ENCODE assay signal across 25 mouse cellular contexts in genomic region chr5:117584428-117584827, GRCm38 (mm10).
A peak's percentile ranks its signal among the peaks of the same experiment; 100 is the strongest.
DNase-seq lines count a peak whose midpoint lies in the region; ATAC-seq and TF ChIP-seq lines count a peak whose summit lies in the region.
"Had no signal": no experiment of that assay in that cellular context is flagged by ENCODE, and none has a peak within 500 bp of the region (broad histone marks: within the 10 kb centered on the region; RNA-seq: fewer than 3 reads in every experiment).

No protein-coding gene starts in this region.

- DNase-seq in forebrain, postnatal 0 days, result no peak
- no peak for DNase-seq in kidney, adult 8-10 months
- DNase-seq in lung, postnatal 0 days (ENCODE audit: low spot score), result no peak
- no peak for DNase-seq in lung, postnatal 36 days
- no peak for DNase-seq in neural tube, embryonic 10.5 days (ENCODE audit: extremely low spot score, low spot score)
- DNase-seq: adrenal gland, adult 8-10 months; cerebellum, adult 8-10 months; cerebellum, postnatal 36 days; gastrocnemius, postnatal 14 days; heart, adult 18-20 months; kidney, postnatal 14 days; layer of hippocampus, postnatal 36 days; midbrain, embryonic 14.5 days; retina, postnatal 1 day; thymus, postnatal 25 days had no signal

- no peaks in the 10 kb centered on the region for H3K36me3 ChIP-seq in forebrain, postnatal 0 days (ENCODE audit: insufficient read depth)
- H3K36me3 ChIP-seq in forebrain, embryonic 16.5 days (ENCODE audit: control insufficient read depth, insufficient read depth), result no peaks in the 10 kb centered on the region
- no peaks in the 10 kb centered on the region for H3K36me3 ChIP-seq in kidney, embryonic 15.5 days
- H3K36me3 ChIP-seq in lung, postnatal 0 days (ENCODE audit: insufficient read depth, low read length), result no peaks in the 10 kb centered on the region
- H3K36me3 ChIP-seq: embryonic facial prominence, embryonic 15.5 days; G1E; heart, embryonic 13.5 days; hindbrain, embryonic 15.5 days; neural tube, embryonic 13.5 days had no signal

- 48% methylated on average over 1 of the region's 1 CpGs for WGBS in forebrain, postnatal 0 days
- WGBS in forebrain, embryonic 16.5 days, result 68% methylated on average over 1 of the region's 1 CpGs
- WGBS in kidney, embryonic 15.5 days, result 30% methylated on average over 1 of the region's 1 CpGs
- 33% methylated on average over 1 of the region's 1 CpGs for whole genome bisulfite sequencing in lung, postnatal 0 days

- no peak for TF ChIP-seq POLR2A in cortical plate, adult 2 months (IDR thresholded peaks at IDR 0.05; ENCODE audit: extremely low read depth, insufficient read depth, low read length)

- H3K9me3 ChIP-seq in forebrain, postnatal 0 days (ENCODE audit: low read length), result no peaks in the 10 kb centered on the region
- no peaks in the 10 kb centered on the region for H3K9me3 ChIP-seq in forebrain, embryonic 16.5 days (ENCODE audit: control insufficient read depth, low read length)
- H3K9me3 ChIP-seq in kidney, embryonic 15.5 days (replicated peaks), result no peaks in the 10 kb centered on the region
- H3K9me3 ChIP-seq in lung, postnatal 0 days (ENCODE audit: low read length), result no peaks in the 10 kb centered on the region
- H3K9me3 ChIP-seq: embryonic facial prominence, embryonic 15.5 days; heart, embryonic 13.5 days; hindbrain, embryonic 15.5 days; neural tube, embryonic 13.5 days had no signal

- H3K4me2 ChIP-seq in forebrain, postnatal 0 days (ENCODE audit: low read depth), result no peak overlapping the region
- H3K4me2 ChIP-seq in forebrain, embryonic 16.5 days (ENCODE audit: low read length), result no peak overlapping the region
- no peak overlapping the region for H3K4me2 ChIP-seq in kidney, embryonic 15.5 days
- H3K4me2 ChIP-seq in lung, postnatal 0 days (replicated peaks; ENCODE audit: low read depth, low read length), result no peak overlapping the region
- H3K4me2 ChIP-seq: embryonic facial prominence, embryonic 15.5 days; heart, embryonic 13.5 days; hindbrain, embryonic 15.5 days; neural tube, embryonic 13.5 days had no signal

- peak; percentile 42 for TF ChIP-seq CTCF in forebrain, postnatal 0 days (IDR thresholded peaks at IDR 0.05; ENCODE audit: low read depth)
- peak; percentile 38 for TF ChIP-seq CTCF in lung, postnatal 0 days (IDR thresholded peaks at IDR 0.05)
- peak; percentile 28; the same call in 1 of the 2 replicates for TF ChIP-seq CTCF in cortical plate, adult 2 months (IDR thresholded peaks at IDR 0.05; ENCODE audit: extremely low read depth, insufficient read depth, low read length)

- ATAC-seq in forebrain, postnatal 0 days, result no peak
- ATAC-seq in forebrain, embryonic 16.5 days, result no peak
- ATAC-seq in kidney, embryonic 15.5 days (replicated peaks; ENCODE audit: low FRiP score), result no peak
- no peak for ATAC-seq in lung, postnatal 0 days
- ATAC-seq: forebrain, embryonic 14.5 days had no signal

- H3K4me1 ChIP-seq in forebrain, postnatal 0 days (ENCODE audit: insufficient read depth), result no peaks in the 10 kb centered on the region
- H3K4me1 ChIP-seq in forebrain, embryonic 16.5 days (replicated peaks; ENCODE audit: control insufficient read depth, insufficient read depth, low read length), result no peaks in the 10 kb centered on the region
- peaks cover 10% of the 10 kb centered on the region; the same call in 1 of the 2 replicates for H3K4me1 ChIP-seq in kidney, embryonic 15.5 days
- H3K4me1 ChIP-seq in lung, postnatal 0 days (ENCODE audit: insufficient read depth, low read depth, low read length), result no peaks in the 10 kb centered on the region
- peaks cover 4% of the 10 kb centered on the region for H3K4me1 ChIP-seq in cortical plate, adult 2 months (ENCODE audit: control insufficient read depth, insufficient read depth, low read length)
- H3K4me1 ChIP-seq: embryonic facial prominence, embryonic 15.5 days; heart, embryonic 13.5 days; hindbrain, embryonic 15.5 days; neural tube, embryonic 13.5 days had no signal

- no peak overlapping the region for H3K9ac ChIP-seq in forebrain, postnatal 0 days
- H3K9ac ChIP-seq in forebrain, embryonic 16.5 days (replicated peaks; ENCODE audit: low read depth, low read length), result no peak overlapping the region
- no peak overlapping the region for H3K9ac ChIP-seq in kidney, embryonic 15.5 days
- no peak overlapping the region for H3K9ac ChIP-seq in lung, postnatal 0 days (replicated peaks; ENCODE audit: low read depth)
- H3K9ac ChIP-seq: embryonic facial prominence, embryonic 15.5 days; heart, embryonic 13.5 days; hindbrain, embryonic 15.5 days; liver, embryonic 14.5 days; neural tube, embryonic 13.5 days had no signal

- H3K27ac ChIP-seq in forebrain, postnatal 0 days (ENCODE audit: low read depth, low read length), result no peak overlapping the region
- no peak overlapping the region for H3K27ac ChIP-seq in forebrain, embryonic 16.5 days (ENCODE audit: low read length)
- H3K27ac ChIP-seq in kidney, embryonic 15.5 days, result 0 out of 2 replicates have a peak overlapping the region, but pooled peaks have one; percentile 23
- H3K27ac ChIP-seq in lung, postnatal 0 days (ENCODE audit: low read length), result no peak overlapping the region
- no peak overlapping the region for H3K27ac ChIP-seq in cortical plate, adult 2 months (ENCODE audit: insufficient read depth, low read length)
- H3K27ac ChIP-seq: embryonic facial prominence, embryonic 15.5 days; heart, embryonic 13.5 days; hindbrain, embryonic 15.5 days; liver, embryonic 14.5 days; neural tube, embryonic 13.5 days had no signal

- no peak overlapping the region for H3K4me3 ChIP-seq in forebrain, postnatal 0 days (ENCODE audit: low read depth, low read length)
- H3K4me3 ChIP-seq in forebrain, embryonic 16.5 days (replicated peaks; ENCODE audit: low read length), result no peak overlapping the region
- H3K4me3 ChIP-seq in kidney, embryonic 15.5 days (replicated peaks), result no peak overlapping the region
- no peak overlapping the region for H3K4me3 ChIP-seq in lung, postnatal 0 days (ENCODE audit: low read depth, low read length)
- H3K4me3 ChIP-seq in cortical plate, adult 2 months (ENCODE audit: insufficient read depth, low read length), result no peak overlapping the region
- H3K4me3 ChIP-seq: embryonic facial prominence, embryonic 15.5 days; heart, embryonic 13.5 days; hindbrain, embryonic 15.5 days; neural tube, embryonic 13.5 days had no signal

- H3K27me3 ChIP-seq in forebrain, postnatal 0 days (ENCODE audit: insufficient read depth, low read length), result no peaks in the 10 kb centered on the region
- no peaks in the 10 kb centered on the region for H3K27me3 ChIP-seq in forebrain, embryonic 16.5 days (replicated peaks; ENCODE audit: control insufficient read depth, insufficient read depth, low read length)
- no peaks in the 10 kb centered on the region for H3K27me3 ChIP-seq in kidney, embryonic 15.5 days
- H3K27me3 ChIP-seq in lung, postnatal 0 days (replicated peaks; ENCODE audit: insufficient read depth, low read length), result no peaks in the 10 kb centered on the region
- H3K27me3 ChIP-seq: embryonic facial prominence, embryonic 15.5 days; hindbrain, embryonic 15.5 days; neural tube, embryonic 13.5 days had no signal

- TF ChIP-seq EP300 in lung, postnatal 0 days (IDR thresholded peaks at IDR 0.05), result no peak
